Mouse (Mus musculus) cerebellum, adult 8-10 months (tissue): ENCODE results near the gene Adcyap1.

Experiments used
- DNase-seq: peaks from one replicate; pipeline ENCODE4 v3.0.0; 2022

Adcyap1 gene

GRCm38 (mm10) chr17:93198717-93199116 is at the start of gene Adcyap1:
TSS of gene Adcyap1 (plus strand) at chr17:93199017.
- DNase-seq, result no peak

- peak; percentile 15 for DNase-seq
Observed at GRCm38 (mm10) chr17:93158280-93158851, 40.5 kb upstream of the Adcyap1 start.

GRCm38 (mm10) chr17:93169572-93169971 is 29.2 kb upstream of the Adcyap1 start:
- no peak for DNase-seq

GRCm38 (mm10) chr17:93196846-93197245 is 2.0 kb upstream of the Adcyap1 start:
- DNase-seq, result no peak

GRCm38 (mm10) chr17:93198213-93198612 is 604 bp upstream of the Adcyap1 start:
- DNase-seq, result no peak

GRCm38 (mm10) chr17:93199218-93199617 is 401 bp downstream of the Adcyap1 start:
- DNase-seq, result no peak

- no peak for DNase-seq
Observed at GRCm38 (mm10) chr17:93199747-93200146, 930 bp downstream of the Adcyap1 start.

- DNase-seq, result no peak
Observed at GRCm38 (mm10) chr17:93200386-93201264, 1.8 kb downstream of the Adcyap1 start.

GRCm38 (mm10) chr17:93201265-93201925 is 2.6 kb downstream of the Adcyap1 start:
- no peak for DNase-seq

- DNase-seq, result no peak
Observed at GRCm38 (mm10) chr17:93202165-93203075, 3.6 kb downstream of the Adcyap1 start.

GRCm38 (mm10) chr17:93203076-93204031 is 4.5 kb downstream of the Adcyap1 start:
- DNase-seq, result no peak

- no peak for DNase-seq
Observed at GRCm38 (mm10) chr17:93217785-93218184, 19.0 kb downstream of the Adcyap1 start.

GRCm38 (mm10) chr17:93218640-93219039 is 19.8 kb downstream of the Adcyap1 start:
- no peak for DNase-seq

- DNase-seq, result no peak
Observed at GRCm38 (mm10) chr17:93237355-93237754, 38.5 kb downstream of the Adcyap1 start.
